Mouse (Mus musculus) embryonic facial prominence, embryonic 15.5 days (tissue): ENCODE measurements around the gene Slc25a35. TPM values are rescaled to one million over a fixed set of nuclear protein-coding genes. Genes with fewer than 3 reads are reported as not detected.
"Not testable (repeated sequence)": the region's sequence is repeated elsewhere in the genome, so short reads cannot be mapped to it uniquely, and the experiment has no call there.

Experiments
- ATAC-seq: fragments of 200-750 bp; cut with Nextera tagmentation; 2 replicates; pipeline ENCODE4 v1.8.0; 2017; ENCODE audit warnings: low read depth, moderate TSS enrichment; ENCODE audit not compliant: insufficient number of reproducible peaks, low FRiP score, low TSS enrichment
- H3K27ac ChIP-seq: fragments of 300-500 bp; sonication (generic); replicated peaks from 2 replicates; pipeline ENCODE4 v1.5.1; 2015; ENCODE audit warnings: mild to moderate bottlenecking, inconsistent platforms
- H3K27me3 ChIP-seq: fragments of 300-500 bp; sonication (generic); 2 replicates; pipeline ENCODE4 v1.6.1; 2015; ENCODE audit warnings: inconsistent platforms
- H3K36me3 ChIP-seq: fragments of 300-500 bp; sonication (generic); 2 replicates; pipeline ENCODE4 v1.6.1; 2015; ENCODE audit warnings: mild to moderate bottlenecking, inconsistent platforms
- H3K4me1 ChIP-seq: fragments of 300-500 bp; sonication (generic); 2 replicates; pipeline ENCODE4 v1.6.1; 2015; ENCODE audit warnings: inconsistent platforms
- H3K4me2 ChIP-seq: fragments of 300-500 bp; sonication (generic); replicated peaks from 2 replicates; pipeline ENCODE4 v1.6.1; 2015; ENCODE audit warnings: mild to moderate bottlenecking, inconsistent platforms
- H3K4me3 ChIP-seq: fragments of 300-500 bp; sonication (generic); replicated peaks from 2 replicates; pipeline ENCODE4 v1.5.1; 2015; ENCODE audit warnings: mild to moderate bottlenecking, inconsistent platforms
- H3K9ac ChIP-seq: fragments of 300-500 bp; sonication (generic); 2 replicates; pipeline ENCODE4 v1.6.1; 2015; ENCODE audit warnings: inconsistent platforms
- H3K9me3 ChIP-seq: fragments of 300-500 bp; sonication (generic); replicated peaks from 2 replicates; pipeline ENCODE4 v1.6.1; 2016; ENCODE audit warnings: inconsistent platforms
- WGBS: fragments of 180-500 bp; shearing (Covaris S2); methylation state at CpG from one replicate; pipeline ENCODE4 v1.1.7; 2015; 5-methylcytosine and 5-hydroxymethylcytosine counted together
- polyA plus RNA-seq: library from polyadenylated mRNA; unstranded; fragments of >200 nt; fragmentation: Nextera tagmentation; extraction: Ambion mirVana; gene quantifications from 2 replicates; pipeline ENCODE4 v1.2.1, GENCODE M21; 2015

The Slc25a35 gene
- polyA plus RNA-seq, 1 experiment from 2014 or later, result 10.0 TPM

DNA sequence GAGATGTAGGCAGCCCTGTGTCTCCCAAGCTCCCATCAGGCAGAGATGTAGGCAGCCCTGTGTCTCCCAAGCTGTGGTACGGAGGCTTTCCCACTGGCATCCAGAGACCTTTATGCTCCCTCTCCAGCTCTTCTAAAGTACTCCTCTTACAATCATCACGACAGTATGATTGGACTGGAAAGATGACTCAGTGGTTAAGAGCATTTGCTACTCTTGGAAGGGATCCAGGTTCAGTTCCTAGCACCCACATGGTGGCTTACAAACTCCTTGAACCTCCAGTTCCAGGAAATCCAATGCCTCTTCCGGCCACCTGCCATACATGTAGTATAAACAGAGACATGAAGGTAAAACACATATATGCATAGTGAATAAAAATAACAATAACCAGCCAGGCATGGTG lies 6.3 kb upstream of the Slc25a35 start:
- H3K4me3 ChIP-seq, result no peak overlapping the region
- no peak overlapping the region for H3K4me2 ChIP-seq
- no peaks in the 10 kb centered on the region for H3K9me3 ChIP-seq
- H3K27me3 ChIP-seq, result 0 out of 2 replicates have a peak, but pooled peaks cover 2% of the 10 kb centered on the region
- 67% methylated on average over 3 of the region's 3 CpGs for WGBS
- ATAC-seq, result no peak
- no peaks in the 10 kb centered on the region for H3K36me3 ChIP-seq
- H3K9ac ChIP-seq, result no peak overlapping the region
- no peak overlapping the region for H3K27ac ChIP-seq
- H3K4me1 ChIP-seq, result no peaks in the 10 kb centered on the region

DNA sequence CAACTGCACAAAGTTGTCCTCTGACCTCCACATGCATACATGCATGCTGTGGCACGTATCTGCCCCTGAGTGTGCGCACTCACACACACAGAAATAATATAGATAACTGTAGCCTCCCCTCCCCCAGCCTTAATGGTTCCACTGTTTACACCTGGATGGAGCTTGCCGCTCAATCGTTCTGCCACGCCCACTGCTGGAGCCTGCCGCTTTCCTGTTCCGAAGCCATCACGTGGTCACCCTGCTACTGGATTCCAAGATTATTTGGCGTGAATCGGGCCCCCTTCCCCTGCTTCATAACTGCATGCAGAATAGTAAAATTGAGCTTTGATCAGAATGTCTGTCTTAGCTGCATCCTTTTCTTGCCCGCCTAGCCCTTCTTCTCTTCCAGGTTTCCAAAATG lies 5.8 kb upstream of the Slc25a35 start:
- H3K9me3 ChIP-seq, ATAC-seq, H3K4me3 ChIP-seq, H3K27me3 ChIP-seq, H3K4me2 ChIP-seq, H3K27ac ChIP-seq, H3K9ac ChIP-seq, H3K4me1 ChIP-seq, H3K36me3 ChIP-seq: not testable (repeated sequence)
- 18% methylated on average over 11 of the region's 11 CpGs for WGBS

DNA sequence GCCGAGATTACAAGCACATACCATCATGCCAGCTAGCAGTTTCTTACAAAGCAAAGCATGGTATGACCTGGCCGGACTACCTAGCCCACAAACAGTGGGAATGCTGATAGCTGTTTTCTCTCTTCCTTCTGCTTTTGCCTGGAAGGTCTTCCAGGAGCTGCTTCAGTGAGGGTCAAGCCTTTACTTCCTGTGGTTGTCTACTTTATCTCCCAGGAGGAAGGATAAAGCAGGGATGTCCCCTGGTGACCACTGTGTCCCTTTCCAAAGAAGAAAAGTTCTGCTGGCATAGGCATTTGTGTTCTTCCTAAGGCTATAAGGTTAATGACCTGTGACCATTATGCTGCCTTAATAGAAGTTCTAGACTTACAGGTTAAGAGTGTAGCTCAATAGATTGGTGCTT lies 4.5 kb upstream of the Slc25a35 start:
- H3K27me3 ChIP-seq, result no peaks in the 10 kb centered on the region
- ATAC-seq, result no peak
- H3K4me3 ChIP-seq, result no peak overlapping the region
- no peak overlapping the region for H3K27ac ChIP-seq
- 80% methylated on average over 2 of the region's 2 CpGs for WGBS
- H3K36me3 ChIP-seq, result no peaks in the 10 kb centered on the region
- no peak overlapping the region for H3K9ac ChIP-seq
- H3K4me1 ChIP-seq, result peaks cover 8% of the 10 kb centered on the region
- no peak overlapping the region for H3K4me2 ChIP-seq
- no peaks in the 10 kb centered on the region for H3K9me3 ChIP-seq

DNA sequence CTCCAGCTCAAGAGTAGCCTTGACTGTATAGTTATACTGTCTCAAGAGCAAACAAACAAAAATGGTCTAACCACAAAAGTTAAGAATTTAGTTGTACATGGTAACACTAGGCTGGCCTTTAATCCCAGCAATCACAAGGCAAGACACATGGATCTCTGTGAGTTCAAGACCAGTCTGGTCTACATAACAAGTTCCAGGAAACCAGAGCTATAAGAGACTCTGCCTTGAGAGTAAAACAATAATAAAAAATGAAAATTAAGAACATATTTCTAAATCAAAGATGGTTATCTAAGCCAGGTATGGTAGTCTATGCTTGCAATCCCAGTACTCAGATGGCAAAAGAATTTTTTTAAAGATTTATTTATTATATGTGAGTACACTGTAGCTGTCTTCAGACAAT lies 2.9 kb upstream of the Slc25a35 start:
- Histone ChIP-seq H3K4me3 (no peak overlapping the region), H3K27ac (no peak overlapping the region), H3K4me1 (peaks cover 15% of the 10 kb centered on the region), H3K27me3 (no peaks in the 10 kb centered on the region), H3K9ac (no peak overlapping the region), H3K4me2 (no peak overlapping the region), H3K36me3 (no peaks in the 10 kb centered on the region), H3K9me3 (no peaks in the 10 kb centered on the region)
- ATAC-seq, result no peak

DNA sequence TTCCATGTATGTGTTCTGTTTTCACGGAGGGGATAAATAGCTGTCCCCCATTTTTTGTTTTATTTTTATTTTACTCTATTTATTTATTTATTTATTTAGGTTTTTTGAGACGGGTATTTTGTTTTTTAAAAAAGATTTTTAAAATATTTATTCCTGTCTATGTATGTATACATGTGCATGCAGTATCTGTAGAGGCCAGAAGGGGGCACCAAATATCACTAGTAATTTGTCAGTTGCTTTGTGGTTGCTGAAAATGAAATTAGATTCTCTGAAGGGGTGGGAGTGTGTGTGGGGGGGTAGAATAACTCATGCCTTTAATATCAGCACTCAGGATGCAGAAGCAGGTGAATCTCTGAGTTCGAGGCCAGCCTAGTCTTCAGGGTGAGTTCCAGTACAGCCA lies 2.1 kb upstream of the Slc25a35 start:
- Histone ChIP-seq H3K27me3 (no peaks in the 10 kb centered on the region), H3K27ac (no peak overlapping the region), H3K4me3 (no peak overlapping the region), H3K9me3 (no peaks in the 10 kb centered on the region), H3K4me1 (peaks cover 15% of the 10 kb centered on the region), H3K4me2 (no peak overlapping the region), H3K36me3 (no peaks in the 10 kb centered on the region), H3K9ac (no peak overlapping the region)
- no peak for ATAC-seq
- 29% methylated on average over 3 of the region's 3 CpGs for WGBS

DNA sequence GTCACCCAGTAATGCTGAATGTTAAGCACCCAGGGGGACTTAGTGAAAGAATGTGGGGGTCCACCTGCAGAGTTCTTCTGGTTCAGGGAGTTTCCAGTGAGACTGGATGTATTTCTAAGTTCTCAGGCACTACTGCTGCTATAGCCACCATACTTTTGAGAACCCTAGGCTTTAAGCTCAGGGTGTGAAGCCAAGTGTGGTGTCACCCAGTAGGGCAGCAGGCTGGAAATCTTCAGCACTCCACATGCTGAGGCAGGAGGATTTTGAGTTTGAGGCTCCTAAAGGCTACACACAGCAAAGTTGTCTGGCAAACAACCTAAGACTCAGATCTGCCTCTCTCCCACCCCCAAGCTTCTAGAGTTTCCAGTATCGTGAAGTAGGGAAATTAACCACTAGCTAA lies 1.4 kb upstream of the Slc25a35 start:
- no peak overlapping the region for H3K4me3 ChIP-seq
- ATAC-seq, result no peak
- WGBS, result 3% methylated on average over 1 of the region's 1 CpGs

DNA sequence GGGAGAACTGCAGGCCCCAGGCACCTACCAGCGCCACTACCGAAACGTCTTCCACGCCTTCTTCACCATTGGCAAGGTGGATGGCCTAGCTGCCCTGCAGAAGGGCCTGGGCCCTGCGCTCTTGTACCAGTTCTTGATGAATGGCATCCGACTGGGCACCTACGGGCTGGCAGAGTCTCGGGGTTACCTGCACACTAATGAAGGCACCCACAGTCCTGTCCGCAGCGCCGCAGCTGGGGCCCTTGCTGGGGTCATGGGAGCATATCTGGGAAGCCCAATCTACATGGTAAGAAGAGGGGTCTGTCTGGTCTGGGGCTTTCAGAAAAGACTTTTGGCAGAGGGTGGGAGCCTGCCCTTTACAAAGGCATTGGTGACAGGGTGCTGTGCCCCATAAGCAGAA lies 821 bp downstream of the Slc25a35 start:
- H3K4me3 ChIP-seq, result peak overlapping the region; percentile 53
- no peaks in the 10 kb centered on the region for H3K27me3 ChIP-seq
- H3K27ac ChIP-seq, result no peak overlapping the region
- H3K9me3 ChIP-seq, result no peaks in the 10 kb centered on the region
- ATAC-seq, result no peak
- 80% methylated on average over 11 of the region's 11 CpGs for WGBS
- H3K36me3 ChIP-seq, result no peaks in the 10 kb centered on the region
- H3K9ac ChIP-seq, result no peak overlapping the region
- H3K4me2 ChIP-seq, result peak overlapping the region; percentile 91
- H3K4me1 ChIP-seq, result peaks cover 23% of the 10 kb centered on the region

More for the DNA sequence above, 1.4 kb upstream of the Slc25a35 start:
- Histone ChIP-seq H3K9ac (no peak overlapping the region), H3K4me2 (no peak overlapping the region), H3K27ac (no peak overlapping the region), H3K4me1 (peaks cover 15% of the 10 kb centered on the region), H3K9me3 (no peaks in the 10 kb centered on the region), H3K36me3 (no peaks in the 10 kb centered on the region), H3K27me3 (no peaks in the 10 kb centered on the region)

DNA sequence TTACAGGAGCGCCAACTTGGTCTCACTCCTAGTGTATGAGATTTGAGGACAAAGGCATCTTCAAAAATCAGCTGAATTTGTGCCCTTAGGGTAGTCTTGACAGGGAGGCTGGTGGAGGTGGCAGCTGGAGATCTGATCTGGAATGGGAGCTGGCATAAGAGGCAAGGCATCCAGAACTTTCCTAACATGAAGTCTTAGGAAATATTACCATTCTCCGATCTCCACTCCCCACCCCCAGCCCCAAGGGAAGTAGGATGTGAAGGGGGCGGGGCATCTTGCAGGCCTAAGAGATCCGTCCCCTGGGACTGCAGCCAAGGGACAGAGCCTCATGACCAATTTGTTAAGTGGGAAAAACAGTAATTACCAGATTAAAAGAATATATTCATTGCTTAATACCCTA lies 2.3 kb downstream of the Slc25a35 start:
- Histone ChIP-seq H3K36me3 (no peaks in the 10 kb centered on the region), H3K4me1 (peaks cover 27% of the 10 kb centered on the region), H3K9ac (no peak overlapping the region), H3K9me3 (no peaks in the 10 kb centered on the region), H3K4me2 (no peak overlapping the region), H3K27me3 (no peaks in the 10 kb centered on the region), H3K4me3 (no peak overlapping the region), H3K27ac (no peak overlapping the region)
- WGBS, result 62% methylated on average over 4 of the region's 4 CpGs
- no peak for ATAC-seq

DNA sequence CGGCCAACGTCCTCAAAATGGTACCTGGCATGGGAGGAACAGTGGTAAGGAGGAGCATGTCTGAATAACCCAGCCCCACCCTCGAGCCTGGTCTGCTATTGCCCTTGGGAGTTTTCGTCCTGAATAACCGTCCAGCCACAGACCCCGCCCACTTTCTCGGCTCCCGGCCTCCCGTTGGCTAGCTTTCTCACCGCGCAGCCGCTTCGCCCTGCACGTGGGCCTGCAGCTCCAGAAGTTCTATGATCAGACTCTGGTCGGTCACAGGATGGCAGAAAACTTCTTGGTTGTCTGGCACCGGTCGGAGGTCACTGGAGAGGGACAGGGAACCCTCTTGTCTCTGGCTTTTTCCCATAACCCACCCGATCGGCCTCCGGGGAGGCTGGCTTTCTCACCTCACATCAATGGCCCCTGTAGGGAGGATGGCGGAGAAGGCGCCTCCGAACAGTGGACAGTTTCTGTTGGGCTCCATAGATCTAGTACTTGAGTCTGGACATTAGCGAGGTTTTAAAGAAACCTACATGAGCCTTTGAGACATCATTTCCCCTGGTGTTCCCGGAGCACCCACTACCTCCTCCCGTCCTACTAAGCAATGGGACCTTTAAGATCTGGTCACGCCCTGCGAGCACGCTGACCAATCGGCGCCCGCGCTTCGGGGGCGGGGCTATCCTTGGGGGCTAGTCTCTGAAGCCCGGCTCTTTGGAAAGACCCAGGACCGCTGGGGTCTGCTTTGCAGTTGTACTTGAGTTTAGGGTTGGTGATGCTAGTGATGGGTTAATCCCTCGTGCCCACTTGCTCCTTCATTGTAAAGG lies 5.5 kb downstream of the Slc25a35 start:
- H3K4me1 ChIP-seq, result peaks cover 18% of the 10 kb centered on the region
- peak overlapping the region; percentile 72 for H3K4me2 ChIP-seq
- peak overlapping the region; percentile 33 for H3K9ac ChIP-seq
- H3K36me3 ChIP-seq, H3K27me3 ChIP-seq, H3K27ac ChIP-seq, H3K9me3 ChIP-seq: not testable (repeated sequence)
- 1% methylated on average over 38 of the region's 38 CpGs for WGBS
- H3K4me3 ChIP-seq, result peak overlapping the region; percentile 51
- ATAC-seq, result peak; percentile 87

DNA sequence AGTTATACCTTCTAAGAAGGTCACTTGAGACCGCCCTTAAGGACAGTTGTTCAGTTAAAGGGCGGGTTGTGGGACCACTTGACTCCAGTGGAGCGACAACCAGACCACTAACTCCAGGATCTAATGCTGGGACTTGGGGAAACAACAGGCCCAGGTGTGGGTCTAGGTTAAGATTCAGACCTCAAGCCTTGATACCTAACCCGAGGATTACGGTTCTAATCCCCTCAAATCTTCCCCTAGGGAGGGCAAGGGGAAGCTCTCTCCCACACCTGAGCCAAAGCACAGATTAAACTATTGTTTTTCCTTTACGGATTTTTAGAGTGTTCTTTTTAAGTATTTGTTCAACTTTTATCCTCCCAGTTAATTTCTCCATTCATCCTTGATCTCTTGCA lies 6.1 kb downstream of the Slc25a35 start:
- no peaks in the 10 kb centered on the region for H3K27me3 ChIP-seq
- no peak overlapping the region for H3K27ac ChIP-seq
- H3K36me3 ChIP-seq, result no peaks in the 10 kb centered on the region
- WGBS, result 28% methylated on average over 6 of the region's 6 CpGs
- H3K4me2 ChIP-seq, result peak overlapping the region; percentile 72
- no peak overlapping the region for H3K9ac ChIP-seq
- H3K4me1 ChIP-seq, result peaks cover 12% of the 10 kb centered on the region
- ATAC-seq, result no peak
- H3K4me3 ChIP-seq, result peak overlapping the region; percentile 51
- H3K9me3 ChIP-seq, result no peaks in the 10 kb centered on the region

DNA sequence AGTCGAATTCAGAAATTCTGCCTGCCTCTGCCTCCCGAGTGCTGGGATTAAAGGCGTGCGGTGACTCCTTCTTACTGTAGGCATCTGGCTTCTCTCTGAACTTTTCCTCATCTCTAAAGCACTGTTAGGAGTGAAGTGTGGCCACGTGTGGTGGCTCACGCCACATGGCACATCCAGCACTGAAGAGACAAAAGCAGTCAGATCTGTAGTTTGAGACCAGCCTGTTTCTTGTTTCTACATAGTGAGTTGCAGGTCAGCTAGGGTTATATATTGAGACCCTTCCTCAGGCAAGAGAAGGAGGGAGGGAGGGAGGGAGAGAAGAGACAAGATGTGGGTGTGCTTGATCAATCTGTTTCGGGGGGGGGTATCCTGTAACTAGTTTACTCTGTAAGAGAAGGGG lies 7.2 kb downstream of the Slc25a35 start, which contains the start of gene Rangrf:
Gene Rangrf, minus strand, starts transcription at position 101 of the 400 bp plus-strand sequence.
- Histone ChIP-seq H3K9me3 (no peaks in the 10 kb centered on the region), H3K4me1 (peaks cover 12% of the 10 kb centered on the region), H3K4me3 (peak within 1 kb of the TSS; percentile 51), H3K27ac (no peak within 1 kb of the TSS), H3K27me3 (no peaks in the 10 kb centered on the region), H3K4me2 (peak within 1 kb of the TSS; percentile 72), H3K36me3 (no peaks in the 10 kb centered on the region), H3K9ac (no peak within 1 kb of the TSS)
- WGBS, result 76% methylated on average over 7 of the region's 7 CpGs
- ATAC-seq, result no peak

DNA sequence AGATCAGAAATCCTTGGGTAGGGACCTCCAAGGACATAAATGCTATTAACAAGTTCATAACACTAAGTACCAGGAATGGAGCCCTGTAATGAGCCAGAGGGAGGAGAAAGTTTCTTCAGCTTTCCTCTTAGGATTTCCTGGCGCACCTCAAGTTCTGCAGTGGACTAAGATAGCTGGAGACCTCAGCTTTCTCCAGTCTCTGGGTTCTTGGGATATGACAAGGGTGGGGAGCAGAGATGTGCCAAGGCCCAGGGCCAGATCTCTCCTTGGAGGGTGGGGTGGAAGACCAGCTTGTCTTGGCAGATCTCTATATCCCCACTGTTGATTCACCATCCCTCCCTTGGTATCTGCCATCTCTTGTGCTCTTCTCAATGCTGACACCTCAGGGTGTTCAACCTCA lies 7.7 kb downstream of the Slc25a35 start:
- H3K4me1 ChIP-seq, result peaks cover 12% of the 10 kb centered on the region
- H3K9ac ChIP-seq, result no peak overlapping the region
- H3K36me3 ChIP-seq, result no peaks in the 10 kb centered on the region
- H3K27me3 ChIP-seq, result no peaks in the 10 kb centered on the region
- ATAC-seq, result no peak
- H3K4me3 ChIP-seq, result no peak overlapping the region
- H3K4me2 ChIP-seq, result no peak overlapping the region
- H3K27ac ChIP-seq, result no peak overlapping the region
- H3K9me3 ChIP-seq, result no peaks in the 10 kb centered on the region
- WGBS, result 84% methylated on average over 1 of the region's 1 CpGs
